Mouse (Mus musculus): ENCODE results near the gene Lims1.

The Lims1 gene

DNA sequence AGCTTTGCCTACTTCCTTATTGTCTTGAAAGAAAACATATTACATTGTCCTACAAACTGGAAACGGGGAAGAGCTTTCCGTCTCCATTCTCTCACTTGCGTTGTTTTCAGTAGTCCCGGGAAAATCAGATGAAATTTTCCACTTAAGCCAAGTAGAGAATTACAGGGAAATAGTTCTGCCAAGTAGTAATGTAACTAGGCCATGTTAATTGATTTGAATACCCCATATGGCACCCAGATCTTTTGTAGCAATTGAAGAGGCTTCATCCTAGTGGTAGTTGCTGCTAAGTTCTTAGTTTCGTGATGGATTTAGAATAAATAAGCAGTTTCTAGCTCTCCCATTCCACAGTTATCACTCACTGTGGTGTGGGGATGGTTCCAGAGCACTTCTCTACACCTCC is 62.4 kb downstream of the Lims1 start:
- DNase-seq, result no peak

DNA sequence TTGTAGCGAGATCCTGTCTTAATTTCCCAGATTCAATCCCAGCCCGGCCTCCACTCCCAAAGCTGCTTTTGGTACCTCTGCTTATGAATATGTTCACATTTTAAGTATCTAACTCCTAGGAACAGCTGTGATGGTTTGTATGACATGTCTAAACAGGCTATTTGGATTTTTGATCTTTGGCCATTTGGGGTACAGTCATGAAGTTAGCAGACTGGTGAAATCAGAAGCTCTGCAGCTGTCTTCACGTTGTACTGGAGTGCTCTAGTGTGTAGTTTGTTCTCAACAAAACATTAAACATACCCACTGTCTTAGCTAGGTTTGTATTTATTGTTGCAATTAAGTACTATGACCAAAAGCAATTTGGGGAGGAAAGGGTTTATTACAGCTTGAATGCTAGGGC is 63.7 kb downstream of the Lims1 start:
- no peak for DNase-seq

DNA sequence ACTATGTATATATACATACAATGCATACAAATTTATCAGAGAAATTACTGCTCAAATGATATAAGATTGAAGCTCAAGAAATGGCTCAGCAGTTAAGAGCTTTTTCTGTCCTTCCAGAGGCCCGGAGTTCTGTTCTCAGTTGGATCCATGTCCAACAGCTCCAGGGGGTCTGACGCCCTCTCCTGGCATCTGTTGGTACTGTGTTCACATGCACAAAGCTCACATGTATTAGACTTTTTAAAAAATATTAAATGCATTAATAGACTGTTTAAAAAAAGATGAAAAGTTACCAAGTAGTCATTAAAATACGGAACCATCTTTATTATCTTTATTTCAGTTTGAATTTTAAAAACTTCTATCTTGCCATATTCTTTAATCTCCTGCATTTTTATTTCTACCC is 65.4 kb downstream of the Lims1 start:
- peak in 1 of 2 experiments; percentile 23 for DNase-seq

GRCm38 (mm10) chr10:58389151-58389550 is 65.9 kb downstream of the Lims1 start:
- no peak for DNase-seq

GRCm38 (mm10) chr10:58392435-58392834 is 69.2 kb downstream of the Lims1 start:
- no peak for DNase-seq

GRCm38 (mm10) chr10:58393026-58394014 is 70.1 kb downstream of the Lims1 start:
- peak; percentile 40 to 48 for DNase-seq

GRCm38 (mm10) chr10:58394170-58394569 is 70.9 kb downstream of the Lims1 start:
- DNase-seq, result no peak

GRCm38 (mm10) chr10:58395315-58395714 is 72.0 kb downstream of the Lims1 start:
- DNase-seq, result no peak

DNA sequence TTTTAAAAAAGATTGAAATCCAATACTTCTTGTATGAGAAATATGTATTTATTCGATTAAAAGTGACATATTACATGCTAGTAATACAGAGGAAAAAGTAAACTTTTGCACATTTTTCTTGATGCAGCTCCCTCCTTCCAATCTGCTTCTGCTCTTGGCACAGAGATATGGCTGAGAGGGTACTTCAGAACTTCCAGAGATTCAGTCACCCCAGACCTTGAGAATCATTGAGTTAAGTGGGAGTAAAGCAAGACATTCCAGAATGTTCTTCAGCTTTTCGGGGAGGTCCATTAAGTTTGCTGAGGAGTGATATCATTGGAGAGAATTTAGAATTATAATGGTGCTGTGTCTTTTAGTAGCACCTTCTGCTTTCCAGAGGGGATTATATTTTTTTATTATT is 72.5 kb downstream of the Lims1 start:
- no peak for DNase-seq

GRCm38 (mm10) chr10:58396600-58396999 is 73.3 kb downstream of the Lims1 start:
- DNase-seq, result no peak

- no peak for DNase-seq
Measured at GRCm38 (mm10) chr10:58398941-58399340, 75.7 kb downstream of the Lims1 start.

DNA sequence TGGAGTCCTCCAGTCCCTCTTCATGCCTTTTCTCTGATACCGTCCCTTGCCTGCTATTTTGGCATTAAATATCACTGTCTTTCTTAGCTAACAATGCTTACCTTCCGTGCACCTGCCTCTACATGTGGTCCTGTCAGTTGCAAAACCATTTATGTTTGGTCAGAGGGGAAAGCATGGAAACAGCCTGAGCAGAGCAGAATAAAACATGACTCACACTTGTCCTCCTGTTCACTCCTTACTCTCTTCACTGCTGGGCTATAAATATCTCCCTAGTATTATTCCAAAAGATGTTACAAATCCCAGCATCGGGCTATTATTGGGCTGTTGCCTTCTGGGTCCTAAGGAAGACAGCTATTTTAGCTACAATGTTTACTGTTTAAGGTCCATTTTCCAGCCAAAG is 78.6 kb downstream of the Lims1 start:
- no peak for DNase-seq

- DNase-seq, result no peak
Measured at GRCm38 (mm10) chr10:58404639-58405038, 81.4 kb downstream of the Lims1 start.

DNA sequence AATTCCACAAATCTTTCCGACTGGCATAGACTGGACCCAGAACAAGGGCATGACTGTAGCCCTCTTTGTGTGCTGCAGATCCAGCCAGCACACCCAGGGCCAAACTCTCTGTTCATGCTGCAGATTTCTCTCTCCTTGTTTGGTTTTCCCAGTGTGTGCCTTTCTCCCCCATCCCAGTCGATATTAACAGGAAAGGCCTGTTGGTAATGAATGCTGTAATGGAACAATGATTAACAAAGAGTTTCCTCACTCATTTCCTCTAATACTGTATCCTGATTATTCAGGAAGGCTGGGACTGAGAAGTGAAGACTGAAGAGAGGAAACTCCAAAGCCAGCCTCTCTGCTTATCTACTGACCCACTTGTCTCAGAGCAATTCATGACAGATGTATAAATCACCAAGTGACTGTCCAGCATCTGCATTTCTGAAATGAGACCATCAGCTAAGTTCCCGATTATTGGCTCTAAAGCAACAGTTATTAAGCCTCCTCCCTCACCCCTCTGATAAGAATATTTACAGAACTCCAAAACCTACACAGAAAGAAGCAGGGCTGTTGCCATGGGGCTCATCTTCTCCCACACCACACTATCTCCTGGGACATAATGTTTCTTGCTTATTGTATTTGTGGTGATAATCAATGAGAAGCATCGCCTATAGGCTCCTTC is 82.2 kb downstream of the Lims1 start:
- DNase-seq, result no peak

DNA sequence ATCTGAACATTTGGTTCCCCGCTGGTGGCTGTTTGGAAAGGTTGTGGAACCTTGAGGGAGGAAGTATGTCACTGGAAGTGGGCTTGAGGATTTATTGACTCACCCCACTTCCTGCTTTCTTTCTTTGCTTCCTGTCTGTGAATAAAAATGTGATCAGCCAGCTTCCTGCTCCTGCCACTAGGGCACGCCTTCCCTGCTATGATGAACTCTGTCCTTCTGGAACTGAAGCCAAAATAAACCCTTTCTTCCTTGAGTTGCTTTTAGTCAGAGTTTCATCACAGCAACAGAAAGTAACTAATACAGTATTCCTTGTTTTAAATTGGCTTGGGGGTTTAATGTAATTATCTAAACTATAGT is 82.7 kb downstream of the Lims1 start:
- DNase-seq, result no peak

GRCm38 (mm10) chr10:58412331-58412730 is 89.1 kb downstream of the Lims1 start:
- no peak for DNase-seq

GRCm38 (mm10) chr10:58412852-58413251 is 89.6 kb downstream of the Lims1 start:
- DNase-seq, result no peak

DNA sequence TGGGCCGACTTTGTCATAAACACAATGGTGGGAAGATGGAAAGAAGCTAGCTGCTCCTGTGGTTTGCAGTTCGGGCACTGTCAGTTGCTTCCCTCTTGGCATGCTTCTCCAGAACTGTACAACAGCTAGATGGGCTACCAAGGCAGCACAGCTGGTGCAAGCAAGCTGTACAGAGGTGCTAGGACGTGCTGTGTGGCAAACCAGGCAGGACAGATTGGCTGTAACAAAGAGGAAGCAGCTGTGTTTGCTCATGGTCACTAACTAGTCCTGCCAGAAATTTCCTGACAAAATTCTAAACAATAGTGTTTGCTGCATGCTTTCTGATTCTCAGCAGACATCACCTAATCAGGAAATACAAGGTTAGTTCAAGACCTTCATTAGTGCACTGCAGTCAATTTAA is 93.4 kb downstream of the Lims1 start:
- no peak for DNase-seq

DNA sequence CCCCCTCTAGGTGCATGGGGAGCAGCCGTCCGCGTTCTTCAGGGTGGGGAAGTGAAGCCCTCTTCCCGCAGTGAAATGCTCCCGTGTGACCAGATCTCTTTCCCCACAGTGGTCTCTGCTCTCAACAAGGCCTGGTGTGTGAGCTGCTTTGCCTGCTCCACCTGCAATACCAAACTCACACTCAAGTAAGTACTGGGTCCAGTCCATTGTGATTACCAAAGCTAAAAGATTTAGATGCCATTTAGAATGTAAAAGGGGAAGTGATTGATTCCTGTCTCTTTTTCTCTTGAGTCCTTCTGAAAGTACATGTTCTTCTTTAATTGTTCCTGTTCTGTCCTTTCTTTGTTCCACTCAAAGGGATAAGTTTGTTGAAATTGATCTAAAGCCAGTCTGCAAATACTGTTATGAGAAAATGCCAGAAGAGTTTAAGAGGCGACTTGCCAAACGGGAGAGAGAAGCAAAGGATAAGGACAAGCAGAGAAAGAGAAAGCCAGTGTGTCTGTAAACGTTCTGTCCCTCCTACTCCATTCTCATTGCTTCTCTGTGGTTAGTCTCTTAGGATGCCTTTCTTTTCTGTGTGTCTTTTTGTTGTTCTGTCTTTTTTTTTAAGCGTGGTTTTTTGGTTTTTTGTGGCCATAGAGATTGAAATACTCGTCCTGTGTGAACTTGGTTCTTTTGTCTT is 95.2 kb downstream of the Lims1 start:
- DNase-seq, result no peak

- DNase-seq, result no peak
Measured at GRCm38 (mm10) chr10:58427930-58428329, 104.7 kb downstream of the Lims1 start.

DNA sequence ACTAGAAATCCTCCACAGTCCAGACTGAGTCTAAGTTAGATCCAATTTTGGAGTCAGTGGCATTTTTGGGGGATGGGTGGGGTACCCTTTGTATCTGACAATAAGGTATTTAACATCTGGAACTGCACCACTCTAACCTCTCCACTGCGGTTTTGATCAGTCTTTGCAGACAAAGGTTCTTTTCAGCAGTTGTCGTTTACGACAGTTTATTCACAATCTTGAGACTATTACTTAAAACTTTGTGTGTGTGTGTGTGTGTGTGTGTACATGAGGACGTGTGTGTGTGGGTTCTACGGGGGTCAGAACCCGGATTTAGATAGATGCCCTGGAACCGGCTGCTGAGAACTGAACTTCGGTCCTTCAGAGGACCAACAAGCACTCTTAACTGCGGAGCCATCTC is 122.6 kb downstream of the Lims1 start:
- DNase-seq, result no peak

- DNase-seq, result peak; percentile 97 to 98
Measured at GRCm38 (mm10) chr10:58446384-58447279, 123.4 kb downstream of the Lims1 start, which contains the start of gene Ranbp2. TSS of gene Ranbp2 (plus strand) at chr10:58446920.
